Mouse (Mus musculus): ENCODE results near the gene Rpl27. TPM values are rescaled to one million over a fixed set of nuclear protein-coding genes. Genes with fewer than 3 reads are reported as not detected.
"Not testable (repeated sequence)": the region's sequence is repeated elsewhere in the genome, so short reads cannot be mapped to it uniquely, and the experiment has no call there.

Rpl27 gene
- total RNA-seq, 2 experiments from 2014 or later, result 40.6 to 42.5 TPM

GRCm38 (mm10) chr11:101468263-101468688, 26.2 kb downstream of the Rpl27 start:
- no peak for DNase-seq

GRCm38 (mm10) chr11:101468731-101469130, 26.6 kb downstream of the Rpl27 start:
- no peak for DNase-seq

GRCm38 (mm10) chr11:101469155-101469554, 27.1 kb downstream of the Rpl27 start:
- no peak for DNase-seq

- no peak for DNase-seq
These were observed 28.1 kb downstream of the Rpl27 start for GRCm38 (mm10) chr11:101470206-101470605.

- DNase-seq, result no peak
These were observed 29.8 kb downstream of the Rpl27 start for GRCm38 (mm10) chr11:101471926-101472325.

- DNase-seq, result no peak
These were observed 30.2 kb downstream of the Rpl27 start for GRCm38 (mm10) chr11:101472336-101472735.

- DNase-seq, result not testable (repeated sequence)
These were observed 31.6 kb downstream of the Rpl27 start for GRCm38 (mm10) chr11:101473686-101474085.

GRCm38 (mm10) chr11:101474298-101474697, 32.2 kb downstream of the Rpl27 start:
- no peak for DNase-seq

- not testable (repeated sequence) for DNase-seq
These were observed 34.3 kb downstream of the Rpl27 start for GRCm38 (mm10) chr11:101476361-101476760.

- DNase-seq, result no peak
These were observed 35.1 kb downstream of the Rpl27 start for GRCm38 (mm10) chr11:101477194-101477551.

GRCm38 (mm10) chr11:101477552-101478211, 35.6 kb downstream of the Rpl27 start:
- DNase-seq, result no peak

GRCm38 (mm10) chr11:101479171-101479635, 37.1 kb downstream of the Rpl27 start:
- no peak for DNase-seq

- no peak for DNase-seq
These were observed 38.8 kb downstream of the Rpl27 start for GRCm38 (mm10) chr11:101480912-101481311.

- DNase-seq, result no peak
These were observed 41.7 kb downstream of the Rpl27 start for GRCm38 (mm10) chr11:101483804-101484203.

GRCm38 (mm10) chr11:101484245-101484644, 42.1 kb downstream of the Rpl27 start:
- DNase-seq, result no peak

- DNase-seq, result no peak
These were observed 42.7 kb downstream of the Rpl27 start for GRCm38 (mm10) chr11:101484814-101485213.

- DNase-seq, result no peak
These were observed 43.5 kb downstream of the Rpl27 start for GRCm38 (mm10) chr11:101485509-101486028.

GRCm38 (mm10) chr11:101486126-101486525, 44.0 kb downstream of the Rpl27 start:
- no peak for DNase-seq

Small RNA genes within 50 kb of the gene (microRNA-seq; reads per million reads assigned to microRNA genes)
- gene Mir6929 (ENCODE audit: borderline replicate concordance in 2 of 2), result 1.5 to 2.6 reads per million in 2 experiments

Other genes with a start within 250 kb of the Rpl27 start
- 10 to 100 TPM; 17.8 to 18.9 TPM for gene Ezh1, start 215.8 kb upstream of the Rpl27 start, total RNA-seq (2021)
- gene Ramp2, start 196.3 kb upstream of the Rpl27 start, total RNA-seq (2021), result 10 to 100 TPM; 31.8 to 51.8 TPM
- gene Vps25, start 188.6 kb upstream of the Rpl27 start, total RNA-seq (2021), result 10 to 100 TPM; 31.8 to 36.4 TPM
- under 1 TPM in 1 of 2 experiments, not detected in 1; 0.48 TPM for gene Wnk4, start 181.7 kb upstream of the Rpl27 start, total RNA-seq (2021)
- gene Cntd1, start 163.3 kb upstream of the Rpl27 start, total RNA-seq (2021), result under 1 TPM; 0.21 to 0.28 TPM
- gene Coa3, start 163.2 kb upstream of the Rpl27 start, total RNA-seq (2021), result 10 to 100 TPM; 67.4 to 68.7 TPM
- 10 to 100 TPM; 78.2 to 79.6 TPM for gene Becn1, start 140.0 kb upstream of the Rpl27 start, total RNA-seq (2021)
- 10 to 100 TPM; 66.3 to 67.8 TPM for gene Psme3, start 126.1 kb upstream of the Rpl27 start, total RNA-seq (2021)
- 1 to 10 TPM; 1.3 to 1.6 TPM for gene Aoc2, start 117.2 kb upstream of the Rpl27 start, total RNA-seq (2021)
- gene Aoc3, start 111.7 kb upstream of the Rpl27 start, total RNA-seq (2021), result 10 to 100 TPM in 1 of 2 experiments, 1 to 10 TPM in 1; 5.6 to 22.7 TPM
- gene G6pc, start 74.7 kb upstream of the Rpl27 start, total RNA-seq (2021), result not detected
- gene Aarsd1, start 24.7 kb upstream of the Rpl27 start, total RNA-seq (2021), result 10 to 100 TPM; 16.0 to 17.1 TPM
- 1 to 10 TPM; 5.8 to 7.1 TPM for gene Gm27029, start 17.5 kb upstream of the Rpl27 start, total RNA-seq (2021)
- gene Rundc1, start 17.2 kb upstream of the Rpl27 start, total RNA-seq (2021), result 1 to 10 TPM; 6.6 to 7.3 TPM
- gene Ptges3l, start 17.0 kb upstream of the Rpl27 start, total RNA-seq (2021), result 100 to 1,000 TPM; 106 to 110 TPM
- gene Ifi35, start 6.1 kb downstream of the Rpl27 start, total RNA-seq (2021), result 10 to 100 TPM in 1 of 2 experiments, 1 to 10 TPM in 1; 8.5 to 10.8 TPM
- 1 to 10 TPM; 2.9 to 3.6 TPM for gene Rnd2, start 22.7 kb downstream of the Rpl27 start, total RNA-seq (2021)
- gene Vat1, start 23.9 kb downstream of the Rpl27 start, total RNA-seq (2021), result 10 to 100 TPM; 13.1 to 19.3 TPM
- gene Brca1, start 109.7 kb downstream of the Rpl27 start, total RNA-seq (2021), result under 1 TPM; 0.26 to 0.94 TPM
- gene Nbr1, start 109.9 kb downstream of the Rpl27 start, total RNA-seq (2021), result 10 to 100 TPM; 65.0 to 67.8 TPM
- gene Tmem106a, start 139.9 kb downstream of the Rpl27 start, total RNA-seq (2021), result 1 to 10 TPM; 1.1 to 2.5 TPM
- gene Gm11634, start 157.0 kb downstream of the Rpl27 start, total RNA-seq (2021), result not detected
- gene Rdm1, start 184.9 kb downstream of the Rpl27 start, total RNA-seq (2021), result 10 to 100 TPM; 21.6 to 25.0 TPM
- gene Arl4d, start 223.2 kb downstream of the Rpl27 start, total RNA-seq (2021), result 1 to 10 TPM; 5.7 to 5.8 TPM

Data from gastrocnemius, postnatal 25 days (tissue).